Mouse (Mus musculus): Measurements from ENCODE around the gene Mboat7.

DNA sequence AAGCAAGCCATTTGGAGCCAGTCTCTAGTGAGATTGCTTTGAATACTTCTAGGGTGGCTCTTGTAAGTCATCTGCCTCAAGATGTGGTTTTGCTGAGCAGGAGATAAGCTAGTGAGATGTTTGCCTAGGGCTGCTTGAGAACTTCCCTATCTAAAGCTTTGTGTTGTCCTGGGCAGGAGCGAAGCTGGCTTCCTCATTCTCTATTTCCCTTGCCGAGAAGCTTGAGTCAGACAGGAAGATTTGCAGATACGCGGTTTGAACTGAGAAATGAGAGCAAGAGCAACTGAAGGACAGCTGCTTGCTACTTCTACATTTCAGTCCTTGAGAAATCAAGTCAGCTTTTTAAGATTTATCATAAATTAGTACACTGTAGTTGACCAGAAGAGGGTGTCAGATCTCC is 13.7 kb upstream of the Mboat7 start:
- TF ChIP-seq MYOG (IDR thresholded peaks at IDR 0.05; ENCODE audit: control insufficient read depth in 1 of 3, insufficient read depth in 1 of 3, insufficient read length in 2 of 3, low read depth in 2 of 3) (no peak), MAX (IDR thresholded peaks at IDR 0.05; ENCODE audit: low read depth) (no peak), POLR2A (IDR thresholded peaks at IDR 0.05; ENCODE audit: insufficient read length, low read depth) (no peak)
